Mouse (Mus musculus) stomach, postnatal 0 days (tissue): ENCODE results near the gene Wnk4.

Experiments
- CTCF ChIP-seq: IDR thresholded peaks from 2 replicates; pipeline ENCODE4 v1.5.1; 2016; ENCODE audit warnings: antibody characterized with exemption, low read depth, mild to moderate bottlenecking, moderate library complexity
- EP300 ChIP-seq: optimal IDR thresholded peaks from 2 replicates; pipeline ENCODE3; 2016; ENCODE audit warnings: antibody characterized with exemption

GRCm38 (mm10) chr11:101233240-101233639 lies 27.1 kb upstream of the Wnk4 start:
- no peak for TF ChIP-seq EP300
- no peak for TF ChIP-seq CTCF
